Mouse (Mus musculus) brain, embryonic 18.5 days (tissue): ENCODE data around the gene Fibcd1.

Experiments
- DNase-seq: peaks from one replicate; pipeline ENCODE4 v3.0.0-alpha.2; 2012; ENCODE audit warnings: low read depth, low spot score

Gene Fibcd1

DNA sequence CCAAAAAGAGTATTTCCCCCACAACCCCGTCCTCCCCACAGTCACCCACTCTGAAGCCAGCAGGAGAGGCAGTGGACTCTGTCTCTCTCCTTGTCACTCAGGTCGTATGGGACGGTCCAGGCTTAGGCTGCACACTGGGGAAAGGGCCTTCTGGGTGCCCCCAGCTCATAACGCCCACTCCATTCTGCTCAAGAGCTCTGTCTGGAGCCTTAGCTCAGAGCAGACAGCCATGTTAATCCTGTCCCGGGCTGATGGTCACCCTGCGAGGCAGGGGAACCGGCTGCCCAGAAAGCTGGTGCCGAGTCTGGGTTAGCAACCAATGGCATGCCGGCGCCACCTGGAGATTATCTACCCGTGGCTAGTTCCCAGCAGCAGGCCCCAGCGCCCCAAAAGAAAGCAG lies 12.7 kb upstream of the Fibcd1 start:
- no peak for DNase-seq

DNA sequence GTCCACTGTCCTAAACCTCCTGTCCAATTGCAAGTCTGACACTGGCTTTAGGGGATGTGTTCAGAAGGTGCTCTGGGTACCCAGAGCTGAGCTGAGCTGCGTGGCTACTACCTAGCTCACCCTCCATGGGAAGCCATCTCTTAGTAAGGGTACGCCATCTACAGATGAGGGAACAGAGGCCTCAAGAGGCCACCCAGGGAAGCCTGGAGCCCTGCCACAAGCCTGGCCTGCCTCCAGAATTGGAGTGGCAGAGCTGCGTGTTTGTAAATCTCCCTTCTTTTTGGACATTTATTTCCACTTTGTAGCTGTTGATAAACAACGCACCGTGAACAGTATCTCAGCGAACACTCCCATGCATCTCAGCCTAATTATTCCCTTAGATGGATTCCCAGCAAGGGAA lies 11.4 kb upstream of the Fibcd1 start:
- no peak for DNase-seq

DNA sequence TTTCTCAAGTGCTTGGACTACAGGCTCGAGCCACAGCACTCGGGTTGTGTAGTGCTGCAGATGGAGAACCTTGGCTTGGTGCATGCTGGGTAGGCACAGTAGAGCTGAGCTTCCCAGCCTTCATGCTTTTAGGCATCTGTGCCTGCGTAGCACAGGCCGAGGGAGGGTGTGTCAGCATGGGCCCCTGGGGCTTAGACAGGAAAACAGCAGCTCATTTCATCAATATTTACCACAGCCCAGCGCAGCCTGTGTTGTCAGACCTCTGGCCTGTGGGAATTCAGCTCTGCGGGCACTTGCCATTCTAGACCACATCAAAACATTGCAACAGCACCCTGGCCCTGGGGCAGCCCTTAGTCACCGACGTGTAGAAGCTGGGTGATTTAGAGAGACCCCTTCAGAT lies 10.2 kb upstream of the Fibcd1 start:
- no peak for DNase-seq

DNA sequence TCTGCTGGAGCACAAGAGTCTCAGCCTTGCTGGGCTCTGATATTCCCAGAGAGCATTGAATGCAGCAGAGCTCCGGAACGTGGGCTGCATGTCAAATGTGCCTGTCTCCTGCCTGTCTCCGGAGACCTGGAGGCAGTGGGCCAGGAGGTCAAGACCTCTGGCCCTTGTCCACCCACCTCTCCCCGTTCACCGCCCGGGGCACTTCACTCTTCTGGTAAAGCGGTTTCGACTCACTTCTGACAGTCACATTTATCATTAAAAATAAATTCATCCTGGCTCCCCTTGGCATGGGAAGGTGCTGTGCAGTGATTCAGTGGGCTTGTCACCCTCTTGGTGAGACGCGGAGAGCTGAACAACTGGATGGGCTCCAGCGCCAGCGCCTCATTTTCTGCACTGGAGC lies 4.3 kb upstream of the Fibcd1 start:
- no peak for DNase-seq

DNA sequence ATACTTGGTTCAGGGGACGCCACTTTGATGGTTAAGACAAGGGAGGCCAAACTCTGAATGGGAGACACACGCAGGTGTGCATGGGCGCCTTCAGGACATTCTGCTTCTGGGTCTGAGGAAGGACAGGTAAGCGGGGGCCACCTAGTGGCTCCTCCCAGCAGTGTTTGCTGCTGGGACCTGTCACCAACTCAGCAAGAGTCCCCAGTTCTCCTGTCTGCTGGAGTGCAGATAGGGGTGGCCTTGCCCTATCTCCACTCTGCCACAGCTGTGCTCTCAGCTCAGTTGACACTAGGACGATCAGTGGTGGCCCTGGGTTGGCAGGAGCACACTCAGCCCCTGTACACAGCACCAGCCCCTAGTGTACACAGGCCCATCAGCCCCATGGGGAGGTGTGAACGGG lies 2.1 kb upstream of the Fibcd1 start:
- DNase-seq, result no peak

DNA sequence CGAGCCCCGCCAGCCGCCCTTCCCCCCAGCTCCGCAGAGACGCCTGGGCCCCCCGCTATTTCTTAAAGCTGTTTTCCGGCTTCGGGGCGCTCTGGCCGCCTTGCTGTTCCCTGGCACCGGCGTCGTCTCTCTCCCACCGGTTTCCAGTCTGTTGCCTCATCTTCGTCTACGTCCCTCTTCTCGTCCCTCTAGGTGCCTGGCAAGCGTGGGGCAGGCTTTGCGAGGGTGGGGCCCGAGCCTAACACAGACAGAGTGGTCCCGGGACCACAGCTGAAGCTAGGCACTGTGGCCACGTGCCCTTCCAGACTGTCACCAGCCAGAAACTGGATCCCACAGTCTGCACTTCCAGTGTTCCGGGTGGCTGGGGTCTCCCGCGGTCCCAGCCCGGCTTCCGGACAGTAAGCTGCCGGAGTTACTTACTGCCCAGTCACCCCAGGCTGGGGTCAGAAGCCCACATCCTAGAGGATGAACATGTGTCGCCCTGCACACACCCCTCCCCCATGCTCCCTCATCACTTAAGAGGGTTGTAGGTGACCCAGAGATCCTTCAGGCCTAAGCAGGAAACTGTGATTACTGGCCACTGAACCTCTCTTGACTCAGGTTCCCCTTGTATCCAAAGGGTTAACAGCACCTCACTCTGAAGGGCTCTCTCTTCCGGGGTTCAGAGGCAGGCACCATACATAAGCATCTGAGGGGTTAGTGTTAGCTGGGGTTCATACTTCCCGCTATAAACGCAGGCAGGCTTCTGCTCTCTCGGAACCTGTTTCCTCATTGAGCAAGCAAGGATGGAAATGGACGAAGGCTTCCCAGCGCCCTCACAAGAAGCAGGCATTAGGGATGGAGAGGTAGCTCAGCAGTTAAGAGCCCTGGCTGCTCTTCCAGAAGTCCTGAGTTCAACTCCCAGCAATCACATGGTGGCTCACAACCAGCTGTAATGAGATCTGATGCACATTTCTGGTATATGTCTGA lies 1.2 kb upstream of the Fibcd1 start:
- no peak for DNase-seq

DNA sequence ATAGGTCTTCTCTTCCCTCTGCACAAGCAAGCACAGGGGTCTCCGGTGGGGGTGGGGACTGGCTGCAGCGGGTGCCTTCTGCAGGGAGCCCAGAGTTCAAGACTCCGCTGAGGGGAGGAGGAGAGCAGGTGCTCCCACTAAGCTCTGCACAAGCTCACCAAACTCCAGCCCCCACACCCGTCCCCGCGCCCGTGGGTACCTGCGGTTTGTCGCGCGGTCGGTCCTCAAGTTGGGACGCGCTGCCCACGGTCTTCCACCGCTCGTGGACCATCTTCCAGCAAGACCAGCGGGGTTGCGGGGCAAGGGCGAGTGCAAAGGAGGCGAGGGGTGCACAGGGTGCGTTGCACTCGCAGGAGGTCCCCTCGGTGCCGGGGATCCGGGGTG lies 301 bp downstream of the Fibcd1 start:
- DNase-seq, result no peak

DNA sequence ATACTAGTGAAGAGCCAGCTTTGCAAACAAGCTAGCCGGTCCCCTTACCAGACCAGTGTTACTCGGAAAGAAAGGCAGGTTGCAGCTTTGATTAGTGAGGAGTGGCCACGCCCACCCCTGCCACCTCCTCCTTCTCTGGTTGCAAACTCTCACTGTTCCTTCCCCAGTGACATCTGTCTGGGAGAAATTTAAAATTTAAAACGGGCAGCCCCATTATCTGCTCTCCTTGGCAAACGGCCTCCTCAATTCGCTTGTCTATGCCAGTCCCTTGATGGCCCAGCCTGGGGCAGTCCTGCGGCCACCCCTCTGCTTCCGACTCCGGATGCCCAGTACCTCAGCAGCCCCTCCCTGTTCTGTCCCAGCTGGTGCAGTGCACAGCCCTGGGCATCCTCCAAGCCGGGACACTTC lies 1.1 kb downstream of the Fibcd1 start:
- DNase-seq, result no peak

DNA sequence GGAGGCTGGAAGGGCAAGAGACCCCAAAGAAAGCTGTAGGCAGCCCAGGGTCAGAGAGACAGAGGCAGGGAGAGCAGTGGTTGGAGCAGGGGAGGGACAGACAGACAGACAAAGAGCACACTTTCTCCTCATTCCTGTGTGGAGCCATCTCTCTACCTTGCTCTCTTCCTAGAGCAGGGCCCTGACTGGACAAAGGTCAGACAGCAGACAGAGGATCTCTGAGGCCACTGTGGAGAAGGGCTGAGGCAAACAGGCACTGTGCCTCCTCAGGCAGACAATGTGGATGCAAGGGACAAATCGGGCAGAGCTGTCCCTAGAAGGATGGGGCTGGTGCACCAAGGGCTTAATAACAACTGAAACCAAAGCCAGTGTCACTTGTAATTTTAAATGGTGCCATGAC lies 6.9 kb downstream of the Fibcd1 start:
- DNase-seq, result no peak

DNA sequence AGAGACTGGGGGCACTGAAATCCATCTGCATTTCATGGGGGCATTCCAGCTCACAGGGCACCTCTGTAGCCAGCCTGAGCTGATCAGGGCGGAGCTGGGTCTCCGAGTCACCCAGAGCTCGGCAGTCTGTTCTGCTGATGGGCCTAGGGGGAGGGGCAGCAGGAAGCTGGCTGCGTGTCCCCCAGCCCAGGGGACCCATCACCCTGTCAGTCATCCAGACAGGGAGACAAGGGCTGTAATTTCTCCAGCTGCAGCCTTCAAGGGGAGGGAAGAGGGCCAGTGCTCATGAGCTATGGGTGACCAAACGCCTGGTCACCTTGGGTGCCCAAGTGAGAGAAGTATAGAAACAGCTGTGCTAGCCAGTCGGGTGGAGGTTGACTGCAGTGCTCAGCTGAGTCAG lies 8.8 kb downstream of the Fibcd1 start:
- no peak for DNase-seq

DNA sequence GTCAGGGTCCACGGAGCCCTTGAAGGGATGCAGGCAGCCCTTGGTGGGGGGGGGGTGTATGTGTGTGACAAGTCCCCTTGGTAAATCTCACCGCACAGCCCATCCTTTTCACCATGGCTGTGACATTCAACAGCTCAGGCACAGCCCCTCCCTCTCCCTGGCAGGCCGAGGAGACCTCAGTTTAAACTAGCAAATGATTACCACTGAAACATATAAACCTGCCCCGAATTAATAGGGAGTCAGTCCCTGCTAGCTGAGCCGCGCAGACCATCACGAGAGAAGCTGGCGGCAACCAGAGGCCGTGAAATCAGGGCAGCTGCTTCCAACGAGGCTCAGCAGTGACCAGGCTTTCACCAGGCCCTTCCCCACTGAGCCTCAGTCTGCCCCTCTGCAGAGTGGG lies 9.7 kb downstream of the Fibcd1 start:
- no peak for DNase-seq

DNA sequence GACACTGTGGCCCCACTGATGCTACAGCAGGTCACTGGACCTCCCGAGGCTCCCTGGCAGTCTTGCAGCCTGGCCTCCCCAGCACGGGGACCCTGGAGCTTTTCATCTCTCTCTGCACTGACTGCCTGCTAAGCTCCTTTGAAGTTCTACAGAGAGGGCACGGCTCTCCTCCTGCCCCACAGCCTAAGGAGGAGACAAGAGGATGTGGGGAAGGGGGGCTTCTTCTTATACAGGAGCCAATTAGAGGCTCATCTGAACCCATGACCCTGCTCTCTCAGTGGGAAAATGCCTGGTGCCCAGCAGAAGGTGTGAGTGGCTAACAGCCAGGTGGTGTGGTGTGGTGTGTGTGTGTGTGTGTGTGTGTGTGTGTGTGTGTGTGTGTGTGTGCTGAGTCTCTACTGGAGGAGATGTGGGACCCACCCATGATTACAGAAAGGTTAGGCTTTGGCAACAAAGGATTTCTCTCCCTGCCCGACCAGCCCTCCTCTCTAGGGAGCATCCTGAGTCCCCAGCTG lies 17.4 kb downstream of the Fibcd1 start:
- DNase-seq, result no peak

DNA sequence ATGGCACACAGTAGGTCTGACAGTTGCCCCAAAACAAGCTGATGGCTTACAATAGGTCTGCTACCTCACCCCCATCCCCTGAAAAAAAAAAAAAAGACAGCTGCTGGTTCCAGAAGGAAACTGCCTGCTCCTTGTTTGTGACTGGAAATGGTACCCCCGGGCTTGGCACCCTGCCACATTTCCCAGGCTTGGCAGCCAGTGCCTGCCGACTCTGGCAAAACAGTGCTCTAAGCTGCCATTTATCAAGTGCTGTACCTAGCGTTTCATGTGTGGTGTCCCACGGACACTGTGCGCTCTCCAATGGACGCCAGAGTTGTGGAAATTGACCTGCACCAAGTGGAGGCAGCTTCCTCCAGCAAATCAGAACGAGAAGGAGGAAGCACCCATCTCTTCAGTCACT lies 17.9 kb downstream of the Fibcd1 start:
- DNase-seq, result peak; percentile 64

DNA sequence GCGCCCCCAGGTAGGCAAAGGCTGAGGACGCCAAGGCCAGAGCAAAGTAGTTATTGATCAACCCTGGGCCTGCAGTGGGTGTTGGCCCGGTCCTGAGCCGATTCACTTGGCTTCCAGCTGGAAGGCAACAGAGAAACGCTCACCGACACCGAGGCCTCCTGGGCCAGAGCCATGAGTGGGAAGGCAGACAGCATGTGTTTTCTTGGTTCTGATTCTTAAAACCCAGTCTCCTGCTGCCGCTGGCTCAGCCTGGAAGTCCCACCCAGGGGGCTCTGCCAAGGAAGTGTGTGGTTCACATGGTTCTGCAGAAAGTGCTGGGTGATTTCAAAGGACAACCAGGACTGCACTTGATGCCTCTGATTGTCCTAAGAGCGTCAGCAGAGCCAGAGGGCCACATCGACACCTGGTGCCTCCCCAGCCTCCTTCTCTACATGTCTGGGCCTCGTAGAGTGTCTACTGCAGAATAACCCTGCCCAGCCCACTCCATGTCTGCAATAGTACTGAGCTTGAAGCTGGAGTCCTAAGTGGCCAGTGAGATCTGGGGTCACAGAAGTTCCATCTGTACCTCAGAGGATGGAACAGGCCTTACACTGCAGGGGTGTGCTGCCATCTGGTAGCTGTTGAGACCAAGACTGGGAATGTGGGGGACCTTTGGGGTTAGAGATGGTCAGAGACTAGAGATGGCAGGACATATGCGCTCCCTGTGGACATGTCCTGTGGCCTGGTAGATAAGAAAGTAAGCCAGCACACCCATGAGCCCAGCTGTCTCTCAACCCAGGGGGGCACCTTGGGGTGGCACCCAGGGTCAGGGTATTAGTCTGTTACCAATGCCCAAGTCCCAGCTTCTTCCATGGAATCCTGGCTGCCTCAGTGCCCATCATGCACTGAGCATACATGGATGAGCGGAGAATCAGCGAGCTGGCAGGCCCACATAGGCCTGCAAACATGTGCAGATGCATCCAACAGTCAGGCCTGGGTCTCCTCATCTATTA lies 19.4 kb downstream of the Fibcd1 start:
- DNase-seq, result no peak

DNA sequence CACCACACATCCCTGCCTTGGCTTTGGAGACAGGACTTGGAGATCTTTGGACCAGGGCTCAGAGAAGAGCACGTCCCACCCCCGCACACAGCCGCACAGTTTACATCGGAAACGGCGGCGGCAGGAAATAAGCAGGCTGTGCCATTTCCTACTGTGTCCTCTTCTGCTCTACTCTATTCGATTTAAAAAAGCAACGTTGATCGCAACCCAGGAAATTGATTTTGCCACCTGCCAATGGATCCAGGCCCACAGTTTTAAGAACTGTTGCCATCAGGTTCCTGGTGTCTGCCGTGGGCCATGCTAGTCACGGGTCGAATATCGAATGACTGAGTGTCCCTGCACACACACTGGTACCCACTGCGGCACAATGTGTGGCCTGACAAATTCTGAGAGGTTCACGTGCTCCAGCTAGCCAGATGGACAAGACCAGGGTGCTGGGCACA lies 20.3 kb downstream of the Fibcd1 start:
- no peak for DNase-seq

DNA sequence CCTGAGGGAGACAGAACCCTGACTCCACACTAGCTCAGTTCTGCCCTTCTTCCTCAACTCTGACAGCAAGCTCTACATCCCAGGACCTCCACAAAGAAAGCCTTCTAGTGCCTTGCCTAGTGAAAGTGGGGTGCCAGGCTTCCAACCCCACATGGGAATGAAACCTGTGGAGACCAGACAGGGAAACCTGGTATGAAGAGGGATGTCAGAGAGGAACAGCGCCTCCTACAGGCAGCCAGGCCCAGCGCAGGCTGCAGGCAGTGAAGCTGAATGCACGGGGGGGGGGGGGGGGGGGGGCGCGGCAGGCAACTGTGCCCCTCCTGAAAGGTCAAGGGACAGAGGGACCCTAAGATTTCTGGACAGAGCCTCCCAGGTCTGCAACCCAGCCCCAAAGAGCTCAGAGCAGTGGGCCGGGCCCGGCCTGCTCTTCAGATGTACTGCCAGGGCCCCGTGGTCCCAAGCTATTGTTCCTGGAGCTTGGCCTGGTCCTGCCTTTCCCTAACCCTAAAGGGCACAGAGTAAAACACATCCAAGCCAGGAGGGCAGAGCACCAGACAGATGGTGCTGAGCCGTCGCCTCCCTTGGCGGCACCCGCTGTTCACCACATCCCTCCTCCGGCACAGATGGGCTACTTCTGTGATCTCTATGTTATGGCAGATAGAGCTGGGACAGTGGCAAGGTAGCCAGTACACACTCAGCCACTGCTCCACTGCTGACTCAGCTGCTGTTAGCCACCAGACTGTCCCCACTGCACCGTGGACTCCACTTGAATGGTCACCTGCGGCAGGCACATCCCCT lies 21.7 kb downstream of the Fibcd1 start:
- no peak for DNase-seq

DNA sequence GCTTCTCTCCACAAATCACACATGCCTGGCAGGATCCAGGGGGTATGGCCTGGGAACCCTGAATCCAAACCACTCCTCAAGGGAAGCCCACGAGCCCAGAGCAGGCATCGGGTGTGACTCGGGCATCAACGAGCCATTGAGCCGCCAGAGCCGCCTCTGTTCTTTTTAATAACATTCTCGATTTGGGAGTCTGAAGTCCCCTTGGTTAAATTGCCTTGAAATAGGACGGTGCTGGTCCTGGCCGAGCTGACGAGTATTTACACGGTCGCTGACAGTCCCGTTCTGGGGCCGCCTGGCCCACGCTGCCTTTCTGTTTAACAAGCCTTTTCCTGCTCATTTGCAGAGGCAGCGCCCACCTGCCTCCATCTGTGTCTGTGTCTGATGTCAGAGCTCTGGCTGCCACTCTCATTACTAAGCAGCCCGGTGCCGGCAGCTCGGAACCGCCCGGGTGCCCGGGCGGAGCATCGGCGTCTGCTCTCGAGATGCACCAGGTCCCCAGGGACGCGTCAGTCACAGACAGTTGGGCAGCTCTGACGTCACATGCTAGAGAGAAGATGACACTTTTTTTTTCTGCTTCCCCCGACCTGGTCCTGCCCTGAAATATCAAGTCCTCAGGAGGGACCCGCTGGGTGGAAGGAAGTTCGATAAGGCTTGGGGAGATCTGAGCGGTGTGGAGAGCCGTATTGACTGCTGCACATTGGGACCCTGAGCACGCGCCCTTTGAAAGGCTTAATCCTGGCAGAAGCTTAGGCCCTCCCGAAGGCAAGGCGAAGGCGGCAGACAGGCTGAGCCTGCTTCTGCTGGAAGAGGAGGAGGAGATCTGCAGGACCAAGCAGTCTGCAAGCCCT lies 23.1 kb downstream of the Fibcd1 start:
- DNase-seq, result no peak

DNA sequence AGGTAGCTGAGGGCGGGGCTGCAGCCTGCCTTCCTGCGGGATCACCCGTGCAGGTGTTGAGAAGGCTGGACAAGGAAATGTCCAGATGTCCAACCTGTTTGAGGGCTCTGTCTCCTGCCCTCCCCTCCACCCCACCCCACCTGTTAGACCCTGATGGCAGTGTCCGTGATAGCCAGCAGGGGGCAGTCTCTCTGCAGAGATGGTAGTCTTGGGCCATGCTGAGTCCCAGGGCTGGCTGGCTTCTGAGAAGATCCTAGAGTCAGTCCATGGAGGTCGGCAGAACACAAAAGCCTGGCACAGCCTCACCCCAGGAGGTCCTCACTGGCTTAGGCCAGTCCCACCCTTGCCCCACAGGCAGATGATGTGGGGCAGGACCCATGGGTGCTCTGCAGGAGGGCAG lies 30.4 kb downstream of the Fibcd1 start:
- DNase-seq, result no peak

DNA sequence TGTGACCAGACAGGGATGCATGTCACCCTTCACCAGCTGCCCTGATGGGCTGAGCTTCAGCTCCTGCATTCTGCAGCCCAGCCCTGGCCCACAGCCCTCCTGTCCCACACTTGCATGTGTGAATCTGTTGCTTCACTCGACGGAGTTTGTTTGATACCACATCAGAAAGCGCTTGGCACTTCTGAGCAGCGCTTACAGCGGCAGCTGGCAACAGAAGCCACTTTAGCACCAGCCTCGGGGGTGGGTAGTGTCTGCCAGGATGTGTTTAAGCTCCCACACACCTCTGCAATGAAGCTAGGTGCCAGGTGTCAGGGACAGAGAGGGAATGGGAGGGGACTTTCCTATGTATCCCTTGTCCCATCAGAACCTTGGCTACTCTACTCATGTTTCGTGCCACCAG lies 31.1 kb downstream of the Fibcd1 start:
- DNase-seq, result no peak

DNA sequence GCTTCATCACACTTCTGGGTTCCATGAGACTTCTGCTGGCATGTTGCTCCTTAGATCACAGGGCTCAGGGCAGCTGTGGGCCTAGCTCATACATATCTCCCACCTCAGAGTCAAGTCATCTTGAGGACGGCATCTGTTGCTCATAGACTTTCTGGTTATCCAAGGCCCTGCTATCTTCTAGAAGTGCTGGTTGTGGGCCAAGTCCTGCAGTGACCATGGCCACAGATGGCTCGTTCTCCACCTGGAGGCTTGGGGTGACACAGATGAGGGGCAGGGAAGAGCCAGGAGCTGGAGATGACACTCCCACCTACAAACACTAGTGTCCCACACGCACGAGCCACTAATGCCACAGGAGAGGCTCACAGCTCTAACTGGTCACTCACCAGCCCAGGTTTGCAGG lies 32.2 kb downstream of the Fibcd1 start:
- no peak for DNase-seq
